16 mouse cellular contexts compared by ENCODE assay signal in genomic region chr7:145139576-145139975, GRCm38 (mm10).
"Had no signal": no experiment of that assay in that cellular context is flagged by ENCODE, and none has a peak within 500 bp of the region (broad histone marks: within the 10 kb centered on the region; RNA-seq: fewer than 3 reads in every experiment).

No protein-coding gene starts in this region.

- H3K36me3 ChIP-seq: midbrain, embryonic 13.5 days; midbrain, embryonic 15.5 days; neural tube, embryonic 13.5 days; neural tube, embryonic 15.5 days had no signal

- H3K9ac ChIP-seq: lung, embryonic 14.5 days; midbrain, embryonic 13.5 days; midbrain, embryonic 15.5 days; neural tube, embryonic 13.5 days; neural tube, embryonic 15.5 days had no signal

- H3K4me3 ChIP-seq: midbrain, embryonic 13.5 days; midbrain, embryonic 15.5 days; neural tube, embryonic 13.5 days; neural tube, embryonic 15.5 days had no signal

- H3K27me3 ChIP-seq: midbrain, embryonic 13.5 days; midbrain, embryonic 15.5 days; neural tube, embryonic 13.5 days; neural tube, embryonic 15.5 days had no signal

- DNase-seq: lung, adult 18-20 months; lung, embryonic 14.5 days; lung, postnatal 10 days; lung, postnatal 4 days; retina, postnatal 1 day; right cerebral cortex, adult 18-20 months; right cerebral cortex, postnatal 25 days; right cerebral cortex, postnatal 4 days; spleen, adult 18-20 months; thymus, adult 18-20 months; thymus, postnatal 14 days; thymus, postnatal 36 days had no signal

- H3K4me1 ChIP-seq: neural tube, embryonic 15.5 days had no signal

- H3K27ac ChIP-seq: midbrain, embryonic 13.5 days; midbrain, embryonic 15.5 days; neural tube, embryonic 13.5 days; neural tube, embryonic 15.5 days had no signal
